In genomic region chr2:153411557-153411956, GRCm38 (mm10) we compare ENCODE assay signal across 27 mouse cellular contexts.
DNase-seq lines count a peak whose midpoint lies in the region; ATAC-seq and TF ChIP-seq lines count a peak whose summit lies in the region.
"Had no signal": no experiment of that assay in that cellular context is flagged by ENCODE, and none has a peak within 500 bp of the region (broad histone marks: within the 10 kb centered on the region; RNA-seq: fewer than 3 reads in every experiment).

No protein-coding gene starts in this region.

- H3K9me3 ChIP-seq in heart, embryonic 13.5 days, result no peaks in the 10 kb centered on the region
- H3K9me3 ChIP-seq in neural tube, embryonic 15.5 days (replicated peaks), result no peaks in the 10 kb centered on the region
- H3K9me3 ChIP-seq: embryonic facial prominence, embryonic 12.5 days; G1E; heart, embryonic 15.5 days; hindbrain, embryonic 13.5 days; limb, embryonic 15.5 days; midbrain, embryonic 12.5 days; neural tube, embryonic 13.5 days had no signal

- no peak for TF ChIP-seq CTCF in layer of hippocampus, adult 2 months (conservative IDR thresholded peaks at IDR 0.05)

- H3K36me3 ChIP-seq in heart, embryonic 13.5 days, result peaks cover 96% of the 10 kb centered on the region
- peaks cover 85% of the 10 kb centered on the region for H3K36me3 ChIP-seq in neural tube, embryonic 15.5 days

- H3K9ac ChIP-seq in heart, embryonic 13.5 days, result no peak overlapping the region
- no peak overlapping the region for H3K9ac ChIP-seq in neural tube, embryonic 15.5 days (replicated peaks)
- H3K9ac ChIP-seq: embryonic facial prominence, embryonic 12.5 days; heart, embryonic 15.5 days; hindbrain, embryonic 13.5 days; limb, embryonic 15.5 days; liver, embryonic 14.5 days; lung, embryonic 14.5 days; midbrain, embryonic 12.5 days; neural tube, embryonic 13.5 days had no signal

- H3K4me3 ChIP-seq in heart, embryonic 13.5 days, result no peak overlapping the region
- H3K4me3 ChIP-seq in layer of hippocampus, adult 2 months, result no peak overlapping the region
- H3K4me3 ChIP-seq in neural tube, embryonic 15.5 days (replicated peaks), result no peak overlapping the region
- H3K4me3 ChIP-seq: embryonic facial prominence, embryonic 12.5 days; gastrocnemius, adult 2 months; heart, adult 2 months; heart, embryonic 15.5 days; hindbrain, embryonic 13.5 days; limb, embryonic 15.5 days; midbrain, embryonic 12.5 days; neural tube, embryonic 13.5 days had no signal

- DNase-seq in heart, adult 9 months (ENCODE audit: low spot score in 2 of 2), result no peak
- DNase-seq in layer of hippocampus, adult 2 months (ENCODE audit: low spot score in 2 of 2), result no peak
- no peak for DNase-seq in layer of hippocampus, adult 18-20 months (ENCODE audit: low spot score in 2 of 2)
- DNase-seq in neural tube, embryonic 10.5 days (ENCODE audit: extremely low spot score, low spot score), result no peak
- no peak for DNase-seq in adrenal gland, adult 18-20 months (ENCODE audit: low spot score in 2 of 2)
- DNase-seq: adrenal gland, postnatal 10 days; cerebellum, adult 8-10 months; cerebellum, postnatal 25 days; embryo, embryonic 11 days; gastrocnemius, adult 2 months; heart, adult 2 months; lung, embryonic 14.5 days; lung, postnatal 14 days; thymus, postnatal 4 days had no signal

- no peak for ATAC-seq in heart, embryonic 13.5 days (ENCODE audit: extremely low read depth, insufficient number of reproducible peaks, low FRiP score, low TSS enrichment)
- no peak for ATAC-seq in neural tube, embryonic 15.5 days (ENCODE audit: low FRiP score)
- ATAC-seq: forebrain, embryonic 16.5 days; intestine, postnatal 0 days had no signal

- H3K4me2 ChIP-seq in heart, embryonic 13.5 days, result no peak overlapping the region
- no peak overlapping the region for H3K4me2 ChIP-seq in neural tube, embryonic 15.5 days
- H3K4me2 ChIP-seq: embryonic facial prominence, embryonic 12.5 days; heart, embryonic 15.5 days; hindbrain, embryonic 13.5 days; limb, embryonic 15.5 days; lung, embryonic 14.5 days; midbrain, embryonic 12.5 days; neural tube, embryonic 13.5 days had no signal

- 63% methylated on average over 9 of the region's 9 CpGs for WGBS in heart, embryonic 13.5 days
- WGBS in neural tube, embryonic 15.5 days, result 80% methylated on average over 9 of the region's 9 CpGs

- H3K4me1 ChIP-seq in heart, embryonic 13.5 days, result peaks cover 24% of the 10 kb centered on the region
- H3K4me1 ChIP-seq in neural tube, embryonic 15.5 days, result no peaks in the 10 kb centered on the region
- H3K4me1 ChIP-seq: embryonic facial prominence, embryonic 12.5 days; hindbrain, embryonic 13.5 days; limb, embryonic 15.5 days; midbrain, embryonic 12.5 days; neural tube, embryonic 13.5 days had no signal

- H3K27me3 ChIP-seq in heart, embryonic 13.5 days (replicated peaks), result no peaks in the 10 kb centered on the region
- no peaks in the 10 kb centered on the region for H3K27me3 ChIP-seq in neural tube, embryonic 15.5 days (replicated peaks)
- H3K27me3 ChIP-seq: embryonic facial prominence, embryonic 12.5 days; heart, embryonic 15.5 days; hindbrain, embryonic 13.5 days; limb, embryonic 15.5 days; midbrain, embryonic 12.5 days; neural tube, embryonic 13.5 days had no signal

- H3K27ac ChIP-seq in heart, embryonic 13.5 days (replicated peaks), result peak overlapping the region; percentile 25; the same call in 1 of the 2 replicates
- peak overlapping the region; percentile 68 for H3K27ac ChIP-seq in layer of hippocampus, adult 2 months
- peak overlapping the region; percentile 34; the same call in 1 of the 2 replicates for H3K27ac ChIP-seq in neural tube, embryonic 15.5 days (replicated peaks)
- H3K27ac ChIP-seq: embryonic facial prominence, embryonic 12.5 days; gastrocnemius, adult 2 months; heart, adult 2 months; heart, embryonic 15.5 days; hindbrain, embryonic 13.5 days; kidney, postnatal 0 days; limb, embryonic 15.5 days; liver, embryonic 14.5 days; neural tube, embryonic 13.5 days had no signal
